Mouse (Mus musculus) MEL (cell line): Measurements from ENCODE around the gene Fam169b. TPM values are rescaled to one million over a fixed set of nuclear protein-coding genes. Genes with fewer than 3 reads are reported as not detected.

ENCODE experiments used
- DNase-seq: peaks from one replicate; pipeline ENCODE4 v3.0.0; 2011; ENCODE audit warnings: low read depth, low spot score
- H3K27ac ChIP-seq: 2 replicates; pipeline ENCODE4 v1.5.1; 2012; ENCODE audit warnings: low read depth, mild to moderate bottlenecking, control low read depth, low read length, moderate library complexity; ENCODE audit not compliant: control insufficient read depth
- H3K27me3 ChIP-seq, 2 experiments: fragments of 150-350 bp in 1 of 2; sonication (generic) in 1 of 2; 2 replicates each; pipeline ENCODE4 v1.6.1; 2012; ENCODE audit warnings: low read length in 2 of 2, mild to moderate bottlenecking in 2 of 2, improper control_type of control experiment in 1 of 2, moderate library complexity in 1 of 2; ENCODE audit not compliant: insufficient read depth in 2 of 2, control insufficient read depth in 1 of 2
- H3K36me3 ChIP-seq, 2 experiments: 2 replicates each; pipeline ENCODE4 v1.6.1; 2012 to 2014; ENCODE audit warnings: low read length in 2 of 2, improper control_type of control experiment in 1 of 2, inconsistent platforms in 1 of 2, mild to moderate bottlenecking in 1 of 2; ENCODE audit not compliant: insufficient read depth in 2 of 2, control insufficient read depth in 1 of 2
- H3K4me1 ChIP-seq, 2 experiments: fragments of 150-350 bp in 1 of 2; sonication (generic) in 1 of 2; 2 replicates each; pipeline ENCODE4 v1.6.1; 2012; ENCODE audit warnings: low read length in 2 of 2, improper control_type of control experiment in 1 of 2, mild to moderate bottlenecking in 1 of 2; ENCODE audit not compliant: insufficient read depth in 2 of 2, control insufficient read depth in 1 of 2
- H3K4me3 ChIP-seq, 2 experiments: fragments of 150-350 bp in 1 of 2; sonication (generic) in 1 of 2; 2 replicates each; pipeline ENCODE4 v1.5.1; 2012; ENCODE audit warnings: low read depth in 2 of 2, low read length in 2 of 2, mild to moderate bottlenecking in 2 of 2, moderate library complexity in 2 of 2, control low read depth in 1 of 2, improper control_type of control experiment in 1 of 2; ENCODE audit not compliant: control insufficient read depth in 1 of 2, insufficient read depth in 1 of 2
- H3K79me2 ChIP-seq: 2 replicates; pipeline ENCODE4 v1.6.1; 2012; ENCODE audit warnings: mild to moderate bottlenecking, low read length, moderate library complexity; ENCODE audit not compliant: control insufficient read depth, poor library complexity, insufficient read depth
- H3K9ac ChIP-seq: 2 replicates; pipeline ENCODE4 v1.6.1; 2012; ENCODE audit warnings: low read depth, mild to moderate bottlenecking, control low read depth, low read length, moderate library complexity; ENCODE audit not compliant: control insufficient read depth, poor library complexity, severe bottlenecking
- H3K9me3 ChIP-seq: fragments of 150-350 bp; sonication (generic); replicated peaks from 2 replicates; pipeline ENCODE4 v1.6.1; 2012; ENCODE audit warnings: mild to moderate bottlenecking, low read length, improper control_type of control experiment, moderate library complexity; ENCODE audit not compliant: insufficient read depth
- BHLHE40 ChIP-seq: IDR thresholded peaks from 2 replicates; pipeline ENCODE4 v1.6.1; 2012; ENCODE audit warnings: low read depth, mild to moderate bottlenecking, inconsistent platforms, low read length, improper control_type of control experiment, borderline replicate concordance
- CTCF ChIP-seq, 3 experiments: IDR thresholded peaks in 2 of 3; conservative IDR thresholded peaks in 1 of 3; 2 replicates each; pipeline ENCODE4 v1.5.1; 2011 to 2012; ENCODE audit warnings: low read length in 3 of 3, low read depth in 2 of 3, mild to moderate bottlenecking in 2 of 3, improper control_type of control experiment in 1 of 3, inconsistent platforms in 1 of 3, mixed read lengths in 1 of 3, moderate library complexity in 1 of 3; ENCODE audit not compliant: control insufficient read depth in 1 of 3, insufficient read depth in 1 of 3, poor library complexity in 1 of 3, severe bottlenecking in 1 of 3
- E2F4 ChIP-seq: IDR thresholded peaks from 2 replicates; pipeline ENCODE4 v1.6.1; 2011; ENCODE audit warnings: low read depth, low read length, improper control_type of control experiment, borderline replicate concordance
- ELF1 ChIP-seq: IDR thresholded peaks from 2 replicates; pipeline ENCODE4 v1.6.1; 2014; ENCODE audit warnings: low read depth, mild to moderate bottlenecking, inconsistent platforms, low read length, improper control_type of control experiment, moderate library complexity
- EP300 ChIP-seq, 2 experiments: IDR thresholded peaks; 2 replicates each; pipeline ENCODE4 v1.6.1; 2011; ENCODE audit warnings: improper control_type of control experiment in 2 of 2, low read length in 2 of 2, low read depth in 1 of 2, mild to moderate bottlenecking in 1 of 2
- GATA1 ChIP-seq: IDR thresholded peaks from 2 replicates; pipeline ENCODE4 v1.6.1; 2011; ENCODE audit warnings: low read depth, low read length, improper control_type of control experiment
- KAT2A ChIP-seq: conservative IDR thresholded peaks from 2 replicates; pipeline ENCODE4 v1.6.1; 2012; ENCODE audit warnings: low read depth, low read length, improper control_type of control experiment, inconsistent platforms
- MAFK ChIP-seq: IDR thresholded peaks from 2 replicates; pipeline ENCODE4 v1.6.1; 2011; ENCODE audit warnings: low read depth, mild to moderate bottlenecking, low read length, improper control_type of control experiment, borderline replicate concordance
- MAX ChIP-seq: IDR thresholded peaks from 2 replicates; pipeline ENCODE4 v1.6.1; 2011; ENCODE audit warnings: low read length, improper control_type of control experiment
- MYC ChIP-seq: IDR thresholded peaks from 2 replicates; pipeline ENCODE4 v1.6.1; 2011; ENCODE audit warnings: low read depth, mild to moderate bottlenecking, low read length, improper control_type of control experiment, moderate library complexity
- POLR2A ChIP-seq, 2 experiments: IDR thresholded peaks; 2 replicates each; pipeline ENCODE4 v1.6.1; 2011 to 2012; ENCODE audit warnings: low read length in 2 of 2, mild to moderate bottlenecking in 2 of 2, control low read depth in 1 of 2, improper control_type of control experiment in 1 of 2, low read depth in 1 of 2, moderate library complexity in 1 of 2; ENCODE audit not compliant: control insufficient read depth in 1 of 2, insufficient read depth in 1 of 2, poor library complexity in 1 of 2
- POLR2AphosphoS2 ChIP-seq: IDR thresholded peaks from 2 replicates; pipeline ENCODE4 v1.6.1; 2011; ENCODE audit warnings: low read length, improper control_type of control experiment
- POLR2AphosphoS5 ChIP-seq: IDR thresholded peaks from 2 replicates; pipeline ENCODE4 v1.6.1; 2012; ENCODE audit warnings: low read depth, borderline replicate concordance, mild to moderate bottlenecking, inconsistent platforms, low read length, moderate library complexity, mixed read lengths
- RAD21 ChIP-seq: IDR thresholded peaks from 2 replicates; pipeline ENCODE4 v1.6.1; 2011; ENCODE audit warnings: mild to moderate bottlenecking, low read depth, low read length, improper control_type of control experiment
- RCOR1 ChIP-seq: IDR thresholded peaks from 2 replicates; pipeline ENCODE4 v1.6.1; 2012; ENCODE audit warnings: low read depth, mild to moderate bottlenecking, inconsistent platforms, low read length, improper control_type of control experiment
- SIN3A ChIP-seq: IDR thresholded peaks from 2 replicates; pipeline ENCODE4 v1.6.1; 2012; ENCODE audit warnings: low read length, improper control_type of control experiment, inconsistent platforms
- SMC3 ChIP-seq: IDR thresholded peaks from 2 replicates; pipeline ENCODE4 v1.6.1; 2011; ENCODE audit warnings: low read depth, low read length, improper control_type of control experiment
- TAL1 ChIP-seq: IDR thresholded peaks from 2 replicates; pipeline ENCODE4 v1.6.1; 2012; ENCODE audit warnings: mild to moderate bottlenecking, inconsistent platforms, low read length, moderate library complexity, mixed read lengths
- TBP ChIP-seq: IDR thresholded peaks from 2 replicates; pipeline ENCODE4 v1.8.0; 2011; ENCODE audit warnings: low read depth, low read length, improper control_type of control experiment
- USF1 ChIP-seq: IDR thresholded peaks from 2 replicates; pipeline ENCODE4 v1.6.1; 2014; ENCODE audit warnings: low read depth, mild to moderate bottlenecking, inconsistent platforms, low read length, improper control_type of control experiment, moderate library complexity
- ZC3H11A ChIP-seq: IDR thresholded peaks from 2 replicates; pipeline ENCODE4 v1.6.1; 2012; ENCODE audit warnings: low read depth, mild to moderate bottlenecking, inconsistent platforms, low read length, improper control_type of control experiment
- ZMIZ1 ChIP-seq: IDR thresholded peaks from 2 replicates; pipeline ENCODE4 v1.6.1; 2012; ENCODE audit warnings: low read depth, mild to moderate bottlenecking, inconsistent platforms, low read length, improper control_type of control experiment, moderate library complexity
- polyA plus RNA-seq, 2 experiments: library from polyadenylated mRNA; stranded (reverse) in 1 of 2; unstranded in 1 of 2; fragments of >175 nt in 1 of 2; fragments of >200 nt in 1 of 2; gene quantifications; 2 replicates each; pipeline versions ENCODE4 v1.2.1 to v1.2.4; 2012; ENCODE audit warnings: low replicate concordance in 2 of 2, low read depth in 1 of 2; ENCODE audit not compliant: insufficient read length in 2 of 2, insufficient read depth in 1 of 2, missing spikeins in 1 of 2
- total RNA-seq: library from RNA; depleted of rRNA; stranded (reverse); fragments of 300-350 nt; gene quantifications from 2 replicates; pipeline ENCODE4 v1.2.3, GENCODE M21; 2012

The Fam169b gene
- total and polyA plus RNA-seq, 3 experiments: not detected

GRCm38 (mm10) chr7:68311469-68311868, 37.8 kb downstream of the Fam169b start:
- no peaks in the 10 kb centered on the region for H3K36me3 ChIP-seq
- TF ChIP-seq POLR2AphosphoS2 (no peak), SMC3 (no peak), RCOR1 (no peak), ZMIZ1 (no peak), RAD21 (no peak), POLR2AphosphoS5 (no peak), TBP (no peak), MAFK (no peak), BHLHE40 (no peak), ELF1 (no peak), CTCF (IDR thresholded peaks at IDR 0.05 in 2 of 3, conservative IDR thresholded peaks at IDR 0.05 in 1 of 3; ENCODE audit: control insufficient read depth in 1 of 3, insufficient read depth in 1 of 3, low read depth in 2 of 3, low read length in 3 of 3, poor library complexity in 1 of 3, severe bottlenecking in 1 of 3) (no peak), SIN3A (no peak), POLR2A (IDR thresholded peaks at IDR 0.05; ENCODE audit: control insufficient read depth in 1 of 2, insufficient read depth in 1 of 2, low read depth in 1 of 2, low read length in 2 of 2, poor library complexity in 1 of 2) (no peak), MAX (no peak), ZC3H11A (no peak), MYC (no peak)
- TF ChIP-seq, all 39 proteins: peak for 0
- no peak for DNase-seq

GRCm38 (mm10) chr7:68312395-68312794, 38.8 kb downstream of the Fam169b start:
- Histone ChIP-seq H3K79me2 (no peaks in the 10 kb centered on the region), H3K9ac (no peak overlapping the region), H3K27ac (no peak overlapping the region)
- TF ChIP-seq RCOR1 (no peak), GATA1 (no peak), ELF1 (no peak), KAT2A (no peak), E2F4 (no peak), POLR2AphosphoS2 (no peak), MAFK (no peak), SMC3 (no peak), POLR2AphosphoS5 (no peak), TAL1 (no peak), BHLHE40 (no peak), EP300 (IDR thresholded peaks at IDR 0.05; ENCODE audit: low read depth in 1 of 2, low read length in 2 of 2) (no peak), USF1 (no peak)
- TF ChIP-seq, all 39 proteins: peak for 0
- Histone ChIP-seq H3K36me3 (no peaks in the 10 kb centered on the region), H3K27me3 (peaks cover 0 to 3% of the 10 kb centered on the region in 2 experiments; a peak in 1 of 4 replicates), H3K9me3 (no peaks in the 10 kb centered on the region), H3K4me3 (no peak overlapping the region), H3K4me1 (no peaks in the 10 kb centered on the region)
- DNase-seq: no peak

More at GRCm38 (mm10) chr7:68311469-68311868, 37.8 kb downstream of the Fam169b start:
- no peaks in the 10 kb centered on the region for H3K4me1 ChIP-seq
- H3K9me3 ChIP-seq: no peaks in the 10 kb centered on the region
- H3K4me3 ChIP-seq: no peak overlapping the region
- peaks cover 0 to 3% of the 10 kb centered on the region in 2 experiments; a peak in 1 of 4 replicates for H3K27me3 ChIP-seq
- H3K27ac ChIP-seq: no peak overlapping the region
- H3K9ac ChIP-seq: no peak overlapping the region
- H3K79me2 ChIP-seq: no peaks in the 10 kb centered on the region
